Mouse (Mus musculus) ES-Bruce4 (cell line): ENCODE data around the gene Cryl1.

Experiments used
- CTCF ChIP-seq: IDR thresholded peaks from one replicate; pipeline ENCODE4 v1.8.1; 2011; ENCODE audit warnings: low read depth, low read length
- POLR2A ChIP-seq: IDR thresholded peaks from one replicate; pipeline ENCODE4 v1.8.1; 2011; ENCODE audit warnings: low read length; ENCODE audit not compliant: insufficient read depth

DNA sequence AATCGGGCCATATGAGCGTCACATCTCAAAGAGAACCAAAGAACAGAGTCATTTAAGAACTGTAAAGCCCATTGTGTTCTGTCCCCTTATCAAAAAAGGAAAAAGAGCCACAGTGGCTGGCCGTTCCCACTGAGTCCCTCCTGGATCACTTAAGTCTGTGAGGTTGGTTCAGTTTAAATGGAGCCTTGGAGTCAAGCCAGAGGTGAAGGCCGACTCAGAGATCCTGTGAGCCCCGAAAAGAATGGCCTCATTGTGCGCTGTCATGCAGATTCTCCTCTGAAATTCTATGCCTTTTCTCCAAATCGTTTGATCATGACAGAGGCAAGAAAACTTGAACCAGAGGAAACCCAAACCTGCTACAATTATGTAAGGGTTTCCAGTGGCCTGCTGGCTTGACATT, 82.8 kb downstream of the Cryl1 start:
- TF ChIP-seq CTCF (no peak), POLR2A (no peak)
